ENCODE assay signal across 1 mouse cellular context in genomic region chr9:107709697-107710483, GRCm38 (mm10).
TF ChIP-seq lines count a peak whose summit lies in the region.

TSS of gene Sema3f (minus strand) at chr9:107710475.

TF ChIP-seq in CH12.LX, 34 proteins besides CTCF, POLR2A, EP300 and RAD21 (continued from another document):
- TF ChIP-seq MAFK (IDR thresholded peaks at IDR 0.05; ENCODE audit: insufficient replicate concordance, low read length) (no peak), ETS1 (conservative IDR thresholded peaks at IDR 0.05; ENCODE audit: low read depth, low read length) (no peak), JUND (conservative IDR thresholded peaks at IDR 0.05; ENCODE audit: low read depth, low read length) (no peak), RCOR1 (conservative IDR thresholded peaks at IDR 0.05; ENCODE audit: low read depth, low read length) (no peak), MYC (IDR thresholded peaks at IDR 0.05; ENCODE audit: low read depth, low read length) (no peak), MAX (IDR thresholded peaks at IDR 0.05; ENCODE audit: low read length) (peak; percentile 65; the same call in 1 of the 2 replicates), POLR2AphosphoS2 (IDR thresholded peaks at IDR 0.05; ENCODE audit: low read depth, low read length) (no peak), ELF1 (IDR thresholded peaks at IDR 0.05; ENCODE audit: low read depth, low read length) (no peak), CHD2 (IDR thresholded peaks at IDR 0.05; ENCODE audit: low read length) (no peak), MEF2A (IDR thresholded peaks at IDR 0.05; ENCODE audit: borderline replicate concordance, low read depth, low read length) (no peak), TBP (conservative IDR thresholded peaks at IDR 0.05; ENCODE audit: low read depth, low read length) (no peak), ZC3H11A (IDR thresholded peaks at IDR 0.05; ENCODE audit: low read depth, low read length) (no peak), MXI1 (IDR thresholded peaks at IDR 0.05; ENCODE audit: low read depth, low read length) (no peak), NELFE (IDR thresholded peaks at IDR 0.05; ENCODE audit: low read depth, low read length) (no peak), MAZ (IDR thresholded peaks at IDR 0.05; ENCODE audit: low read depth, low read length) (0 out of 2 replicates have a peak, but pooled peaks have one; percentile 25), SMC3 (IDR thresholded peaks at IDR 0.05; ENCODE audit: low read depth, low read length) (no peak), CHD1 (IDR thresholded peaks at IDR 0.05; ENCODE audit: low read depth, low read length) (no peak)
